Mouse (Mus musculus): Measurements from ENCODE around the gene Myadm.

Myadm gene

GRCm38 (mm10) chr7:3347366-3348287 is 58.7 kb downstream of the Myadm start:
- H3K36me3 ChIP-seq (ENCODE audit: control insufficient read depth, insufficient read depth, low read length, poor library complexity, severe bottlenecking), result no peaks in the 10 kb centered on the region
- DNase-seq (ENCODE audit: low read depth, low spot score), result no peak
- no peaks in the 10 kb centered on the region for H3K27me3 ChIP-seq (ENCODE audit: control insufficient read depth, insufficient read depth, low read length, poor library complexity, severe bottlenecking)

DNA sequence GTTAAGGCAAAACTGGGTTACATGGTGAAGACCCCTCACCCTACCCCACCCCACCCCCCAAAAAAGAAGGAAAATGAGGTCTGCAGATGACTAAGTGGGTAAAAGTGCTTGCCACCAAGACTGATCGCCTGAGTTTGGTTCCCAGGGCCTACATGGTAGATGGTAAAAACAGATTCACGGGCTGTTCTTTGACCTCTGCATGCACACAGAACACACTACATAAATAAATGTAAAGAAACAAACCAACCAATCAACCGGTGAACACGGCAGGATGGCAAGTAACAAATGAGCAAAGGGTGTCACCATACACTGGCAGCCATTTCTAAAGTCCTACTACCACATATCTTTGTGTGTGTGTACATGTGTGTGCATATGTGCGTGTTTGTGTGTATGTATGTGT is 59.4 kb downstream of the Myadm start:
- H3K27me3 ChIP-seq (ENCODE audit: control insufficient read depth, insufficient read depth, low read length, poor library complexity, severe bottlenecking), result no peaks in the 10 kb centered on the region
- H3K36me3 ChIP-seq (ENCODE audit: control insufficient read depth, insufficient read depth, low read length, poor library complexity, severe bottlenecking), result no peaks in the 10 kb centered on the region
- no peak for DNase-seq (ENCODE audit: low read depth, low spot score)

- DNase-seq (ENCODE audit: low read depth, low spot score), result no peak
Measured at GRCm38 (mm10) chr7:3349775-3350174, 60.9 kb downstream of the Myadm start.

More at GRCm38 (mm10) chr7:3349775-3350174, 60.9 kb downstream of the Myadm start:
- no peaks in the 10 kb centered on the region for H3K27me3 ChIP-seq (ENCODE audit: control insufficient read depth, insufficient read depth, low read length, poor library complexity, severe bottlenecking)
- no peaks in the 10 kb centered on the region for H3K36me3 ChIP-seq (ENCODE audit: control insufficient read depth, insufficient read depth, low read length, poor library complexity, severe bottlenecking)
